Mouse (Mus musculus): ENCODE results near the gene Myb. TPM values are rescaled to one million over a fixed set of nuclear protein-coding genes. Genes with fewer than 3 reads are reported as not detected.

The Myb gene
- total and polyA plus RNA-seq, 3 experiments, result 133 to 245 (median 155) TPM

GRCm38 (mm10) chr10:21188564-21189274, 27.9 kb upstream of the Myb start:
- 0 out of 2 replicates have a peak, but pooled peaks have one; percentile 15 for TF ChIP-seq MXI1 (IDR thresholded peaks at IDR 0.05; ENCODE audit: low read depth, low read length)
- no peak for TF ChIP-seq MEF2A (IDR thresholded peaks at IDR 0.05; ENCODE audit: extremely low read depth, insufficient replicate concordance, low read depth, low read length, poor library complexity, severe bottlenecking)
- peak; percentile 16; the same call in 1 of the 2 replicates for TF ChIP-seq SIN3A (IDR thresholded peaks at IDR 0.05; ENCODE audit: low read length)
- peak; percentile 87 for TF ChIP-seq RAD21 (IDR thresholded peaks at IDR 0.05; ENCODE audit: low read depth, low read length)
- peak; percentile 52 to 85 (median 60) for TF ChIP-seq CTCF (IDR thresholded peaks at IDR 0.05 in 2 of 3, conservative IDR thresholded peaks at IDR 0.05 in 1 of 3; ENCODE audit: control insufficient read depth in 1 of 3, insufficient read depth in 1 of 3, low read depth in 2 of 3, low read length in 3 of 3, poor library complexity in 1 of 3, severe bottlenecking in 1 of 3)
- no peak for TF ChIP-seq ZKSCAN1 (IDR thresholded peaks at IDR 0.05; ENCODE audit: low read depth, low read length)
- peak; percentile 7 to 22; a peak in 1 of 4 replicates for TF ChIP-seq EP300 (IDR thresholded peaks at IDR 0.05; ENCODE audit: low read depth in 1 of 2, low read length in 2 of 2)
- no peak for TF ChIP-seq USF2 (IDR thresholded peaks at IDR 0.05; ENCODE audit: borderline replicate concordance in 1 of 2, insufficient read depth in 1 of 2, low read depth in 1 of 2, low read length in 2 of 2)
- peak; percentile 87 for TF ChIP-seq SMC3 (IDR thresholded peaks at IDR 0.05; ENCODE audit: low read depth, low read length)
- no peak for TF ChIP-seq GABPA (IDR thresholded peaks at IDR 0.05; ENCODE audit: low read depth, low read length)
- TF ChIP-seq MYC (IDR thresholded peaks at IDR 0.05; ENCODE audit: low read depth, low read length), result 0 out of 2 replicates have a peak, but pooled peaks have one; percentile 7
- 0 out of 2 replicates have a peak, but pooled peaks have one; percentile 20 for TF ChIP-seq ELF1 (IDR thresholded peaks at IDR 0.05; ENCODE audit: low read depth, low read length)
- peak; percentile 73 for TF ChIP-seq ZC3H11A (IDR thresholded peaks at IDR 0.05; ENCODE audit: low read depth, low read length)
- Histone ChIP-seq H3K9me3 (replicated peaks; ENCODE audit: insufficient read depth, low read length) (no peaks in the 10 kb centered on the region), H3K36me3 (ENCODE audit: control insufficient read depth in 1 of 2, insufficient read depth in 2 of 2, low read length in 2 of 2) (peaks cover 0 to 36% of the 10 kb centered on the region in 2 experiments; a peak in 2 of 4 replicates), H3K79me2 (ENCODE audit: control insufficient read depth, insufficient read depth, low read length, poor library complexity) (peaks cover 2% of the 10 kb centered on the region; the same call in 1 of the 2 replicates), H3K4me3 (ENCODE audit: control insufficient read depth in 1 of 2, insufficient read depth in 1 of 2, low read depth in 2 of 2, low read length in 2 of 2) (peak overlapping the region; percentile 83 to 98), H3K27me3 (ENCODE audit: control insufficient read depth in 1 of 2, insufficient read depth in 2 of 2, low read length in 2 of 2) (no peaks in the 10 kb centered on the region), H3K27ac (ENCODE audit: control insufficient read depth, low read depth, low read length) (peak overlapping the region; percentile 78), H3K4me1 (ENCODE audit: control insufficient read depth in 1 of 2, insufficient read depth in 2 of 2, low read length in 2 of 2) (peaks cover 25 to 39% of the 10 kb centered on the region in 2 experiments), H3K9ac (ENCODE audit: control insufficient read depth, low read depth, low read length, poor library complexity, severe bottlenecking) (peak overlapping the region; percentile 91)
- DNase-seq (ENCODE audit: low read depth, low spot score), result peak; percentile 87

GRCm38 (mm10) chr10:21187847-21188246, 27.1 kb upstream of the Myb start:
- Histone ChIP-seq H3K36me3 (ENCODE audit: control insufficient read depth in 1 of 2, insufficient read depth in 2 of 2, low read length in 2 of 2) (peaks cover 0 to 27% of the 10 kb centered on the region in 2 experiments; a peak in 2 of 4 replicates), H3K79me2 (ENCODE audit: control insufficient read depth, insufficient read depth, low read length, poor library complexity) (peaks cover 2% of the 10 kb centered on the region; the same call in 1 of the 2 replicates), H3K9me3 (replicated peaks; ENCODE audit: insufficient read depth, low read length) (no peaks in the 10 kb centered on the region), H3K9ac (ENCODE audit: control insufficient read depth, low read depth, low read length, poor library complexity, severe bottlenecking) (no peak overlapping the region), H3K27me3 (ENCODE audit: control insufficient read depth in 1 of 2, insufficient read depth in 2 of 2, low read length in 2 of 2) (no peaks in the 10 kb centered on the region), H3K4me3 (ENCODE audit: control insufficient read depth in 1 of 2, insufficient read depth in 1 of 2, low read depth in 2 of 2, low read length in 2 of 2) (no peak overlapping the region), H3K4me1 (ENCODE audit: control insufficient read depth in 1 of 2, insufficient read depth in 2 of 2, low read length in 2 of 2) (peaks cover 20 to 32% of the 10 kb centered on the region in 2 experiments), H3K27ac (ENCODE audit: control insufficient read depth, low read depth, low read length) (peak overlapping the region; percentile 39; the same call in 1 of the 2 replicates)
- TF ChIP-seq RAD21 (IDR thresholded peaks at IDR 0.05; ENCODE audit: low read depth, low read length), result no peak
- no peak for TF ChIP-seq TBP (IDR thresholded peaks at IDR 0.05; ENCODE audit: low read depth, low read length)
- no peak for TF ChIP-seq USF2 (IDR thresholded peaks at IDR 0.05; ENCODE audit: borderline replicate concordance in 1 of 2, insufficient read depth in 1 of 2, low read depth in 1 of 2, low read length in 2 of 2)
- no peak for TF ChIP-seq MYC (IDR thresholded peaks at IDR 0.05; ENCODE audit: low read depth, low read length)
- TF ChIP-seq KAT2A (conservative IDR thresholded peaks at IDR 0.05; ENCODE audit: low read depth, low read length), result no peak
- no peak for TF ChIP-seq MAFK (IDR thresholded peaks at IDR 0.05; ENCODE audit: borderline replicate concordance, low read depth, low read length)
- no peak for TF ChIP-seq CHD2 (IDR thresholded peaks at IDR 0.05; ENCODE audit: low read length)
- TF ChIP-seq NRF1 (IDR thresholded peaks at IDR 0.05; ENCODE audit: insufficient read depth, low read depth, low read length, poor library complexity, severe bottlenecking), result no peak
- no peak for TF ChIP-seq JUND (IDR thresholded peaks at IDR 0.05; ENCODE audit: low read depth, low read length)
- TF ChIP-seq ZKSCAN1 (IDR thresholded peaks at IDR 0.05; ENCODE audit: low read depth, low read length), result no peak
- TF ChIP-seq POLR2AphosphoS2 (IDR thresholded peaks at IDR 0.05; ENCODE audit: low read length), result no peak
- no peak for TF ChIP-seq CTCF (IDR thresholded peaks at IDR 0.05 in 2 of 3, conservative IDR thresholded peaks at IDR 0.05 in 1 of 3; ENCODE audit: control insufficient read depth in 1 of 3, insufficient read depth in 1 of 3, low read depth in 2 of 3, low read length in 3 of 3, poor library complexity in 1 of 3, severe bottlenecking in 1 of 3)
- TF ChIP-seq BHLHE40 (IDR thresholded peaks at IDR 0.05; ENCODE audit: borderline replicate concordance, low read depth, low read length), result no peak
- TF ChIP-seq ZNF384 (IDR thresholded peaks at IDR 0.05; ENCODE audit: low read depth, low read length), result no peak
- no peak for TF ChIP-seq TCF12 (IDR thresholded peaks at IDR 0.05; ENCODE audit: low read depth, low read length)
- DNase-seq (ENCODE audit: low read depth, low spot score), result no peak

Data from MEL (cell line).